Mouse (Mus musculus): Measurements from ENCODE around the gene Hibadh. TPM values are rescaled to one million over a fixed set of nuclear protein-coding genes. Genes with fewer than 3 reads are reported as not detected.

Gene Hibadh
- polyA plus RNA-seq, 1 experiment from 2014 or later: 97.4 TPM

DNA sequence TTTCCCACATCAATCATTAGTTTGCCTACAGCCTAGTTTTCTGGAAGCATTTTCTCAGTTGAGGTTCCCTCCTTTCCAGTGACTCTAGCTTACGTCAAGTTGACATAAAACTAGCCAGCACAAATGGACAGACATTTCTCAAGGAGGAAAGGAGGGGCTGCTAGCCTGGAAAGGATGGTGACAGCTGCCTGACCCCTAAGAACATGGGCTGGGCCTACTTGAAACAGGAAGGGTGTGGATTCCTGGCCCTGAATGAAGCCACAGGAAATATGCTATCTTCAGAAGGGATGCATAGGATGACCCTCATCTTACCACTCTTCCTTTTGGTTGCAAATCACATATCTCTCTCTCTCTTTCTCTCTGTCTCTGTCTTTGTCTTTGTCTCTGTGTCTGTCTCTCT is 138.7 kb downstream of the Hibadh start:
- Histone ChIP-seq H3K36me3 (ENCODE audit: control insufficient read depth, insufficient read depth, low read length) (no peaks in the 10 kb centered on the region), H3K27ac (replicated peaks in 1 of 2; ENCODE audit: control insufficient read depth in 1 of 2, insufficient read depth in 1 of 2, low read depth in 2 of 2, low read length in 2 of 2) (no peak overlapping the region), H3K9me3 (ENCODE audit: control insufficient read depth, low read length) (no peaks in the 10 kb centered on the region), H3K9ac (ENCODE audit: low read length) (no peak overlapping the region), H3K27me3 (ENCODE audit: control insufficient read depth, insufficient read depth, low read length) (no peaks in the 10 kb centered on the region), H3K4me3 (ENCODE audit: control insufficient read depth in 1 of 2, insufficient read depth in 1 of 2, low read depth in 1 of 2, low read length in 2 of 2) (no peak overlapping the region), H3K4me2 (ENCODE audit: low read length) (no peak overlapping the region), H3K4me1 (ENCODE audit: control insufficient read depth in 2 of 2, insufficient read depth in 2 of 2, low read length in 2 of 2) (no peaks in the 10 kb centered on the region)
- ATAC-seq (ENCODE audit: insufficient number of reproducible peaks, insufficient read depth, low FRiP score, low read depth): no peak
- 75% methylated on average over 1 of the region's 1 CpGs for WGBS

Other genes starting within 250 kb of the Hibadh start
- gene Tax1bp1, start 73.3 kb upstream of the Hibadh start, polyA plus RNA-seq (2014; fragmentation: Nextera tagmentation; extraction: Ambion mirVana): 116 and 118 TPM in 2 replicates